In the genomic region with DNA sequence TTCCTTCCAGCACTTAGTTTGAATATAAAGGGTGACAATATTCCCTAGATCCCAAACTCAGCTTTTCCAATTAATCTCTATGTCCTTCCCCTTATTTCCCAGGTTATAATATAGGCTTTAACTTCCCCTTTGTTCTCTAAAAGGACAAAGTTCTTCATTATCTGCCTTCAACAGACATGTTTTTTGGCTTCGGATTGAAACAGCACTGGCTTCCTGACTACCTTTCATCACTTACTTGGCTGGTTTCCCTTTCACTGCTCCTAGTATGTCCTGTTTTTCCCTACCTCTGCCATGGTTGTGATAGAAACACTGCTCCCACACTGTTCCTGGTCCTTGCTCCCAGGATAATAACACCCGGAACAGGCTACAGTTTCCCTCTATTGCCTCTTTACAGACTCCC, we compare ENCODE assay signal across 23 mouse cellular contexts. TPM values are rescaled to one million over a fixed set of nuclear protein-coding genes. Genes with fewer than 3 reads are reported as not detected.
DNase-seq lines count a peak whose midpoint lies in the region; ATAC-seq and TF ChIP-seq lines count a peak whose summit lies in the region.
"Had no signal": no experiment of that assay in that cellular context is flagged by ENCODE, and none has a peak within 500 bp of the region (broad histone marks: within the 10 kb centered on the region; RNA-seq: fewer than 3 reads in every experiment).

No protein-coding gene starts in this region.

- H3K4me3 ChIP-seq in heart, adult 2 months = no peak overlapping the region
- no peak overlapping the region for H3K4me3 ChIP-seq in heart, postnatal 0 days (ENCODE audit: low read depth, low read length)
- no peak overlapping the region for H3K4me3 ChIP-seq in heart, embryonic 10.5 days
- H3K4me3 ChIP-seq: embryonic facial prominence, embryonic 10.5 days; forebrain, embryonic 13.5 days; hindbrain, embryonic 10.5 days had no signal

- no peaks in the 10 kb centered on the region for H3K36me3 ChIP-seq in heart, adult 2 months (ENCODE audit: control insufficient read depth, insufficient read depth, low read length)
- H3K36me3 ChIP-seq in heart, postnatal 0 days (replicated peaks; ENCODE audit: control insufficient read depth, insufficient read depth, low read length) = no peaks in the 10 kb centered on the region
- H3K36me3 ChIP-seq in heart, embryonic 10.5 days = no peaks in the 10 kb centered on the region
- H3K36me3 ChIP-seq: embryonic facial prominence, embryonic 10.5 days; G1E; hindbrain, embryonic 10.5 days had no signal

- H3K79me2 ChIP-seq in heart, adult 2 months (replicated peaks; ENCODE audit: control insufficient read depth, insufficient read depth, low read length) = no peaks in the 10 kb centered on the region

- H3K4me1 ChIP-seq in heart, adult 2 months (ENCODE audit: control insufficient read depth, insufficient read depth, low read length) = no peaks in the 10 kb centered on the region
- H3K4me1 ChIP-seq in heart, postnatal 0 days (ENCODE audit: control insufficient read depth, insufficient read depth) = no peaks in the 10 kb centered on the region
- H3K4me1 ChIP-seq in heart, embryonic 10.5 days = no peaks in the 10 kb centered on the region
- H3K4me1 ChIP-seq: embryonic facial prominence, embryonic 10.5 days; forebrain, embryonic 13.5 days; hindbrain, embryonic 10.5 days had no signal

- no peak overlapping the region for H3K9ac ChIP-seq in heart, adult 2 months (ENCODE audit: low read depth, low read length)
- no peak overlapping the region for H3K9ac ChIP-seq in heart, postnatal 0 days (replicated peaks; ENCODE audit: low read depth, low read length)
- H3K9ac ChIP-seq: forebrain, embryonic 13.5 days; forebrain, postnatal 0 days; hindbrain, embryonic 14.5 days had no signal

- no peak overlapping the region for H3K27ac ChIP-seq in heart, adult 2 months
- no peak overlapping the region for H3K27ac ChIP-seq in heart, postnatal 0 days (ENCODE audit: low read depth)
- no peak overlapping the region for H3K27ac ChIP-seq in heart, embryonic 10.5 days
- H3K27ac ChIP-seq: embryonic facial prominence, embryonic 10.5 days; forebrain, embryonic 13.5 days; hindbrain, embryonic 10.5 days; hindbrain, embryonic 14.5 days had no signal

- no peak overlapping the region for H3K4me2 ChIP-seq in heart, postnatal 0 days (ENCODE audit: low read depth, low read length)
- H3K4me2 ChIP-seq: forebrain, embryonic 13.5 days; hindbrain, embryonic 14.5 days had no signal

- TF ChIP-seq EP300 in heart, adult 2 months (IDR thresholded peaks at IDR 0.05; ENCODE audit: insufficient read depth, low read depth, low read length) = no peak
- TF ChIP-seq EP300 in heart, postnatal 0 days (IDR thresholded peaks at IDR 0.05; ENCODE audit: low read depth) = no peak

- intact Hi-C loops in heart, adult 2 months (cut with DNase I) = no loop called here

- peak; percentile 87 for DNase-seq in heart, adult 11 months
- no peak for DNase-seq in heart, adult 2 months
- DNase-seq in heart, postnatal 0 days (ENCODE audit: low spot score) = peak; percentile 24
- no peak for DNase-seq in heart, embryonic 10.5 days (ENCODE audit: low spot score)
- DNase-seq in layer of hippocampus, adult 8-10 months (ENCODE audit: low spot score in 2 of 2) = no peak
- no peak for DNase-seq in urinary bladder, postnatal 10 days (ENCODE audit: low spot score)
- DNase-seq: adrenal gland, postnatal 14 days; B cell, adult 2 months; cerebellum, adult 18-20 months; cerebellum, adult 9-11 months; cerebellum, postnatal 36 days; forebrain, postnatal 0 days; gastrocnemius, postnatal 14 days; kidney, adult 18-20 months had no signal

- no peaks in the 10 kb centered on the region for H3K9me3 ChIP-seq in heart, postnatal 0 days (replicated peaks; ENCODE audit: control insufficient read depth, low read length)
- H3K9me3 ChIP-seq in heart, embryonic 10.5 days = no peaks in the 10 kb centered on the region
- H3K9me3 ChIP-seq: embryonic facial prominence, embryonic 10.5 days; forebrain, embryonic 13.5 days; G1E; hindbrain, embryonic 10.5 days had no signal

- no peak for TF ChIP-seq POLR2A in heart, adult 2 months (IDR thresholded peaks at IDR 0.05; ENCODE audit: insufficient read depth, low read depth, low read length)

- no peak; the same call in 1 of the 2 replicates for ATAC-seq in heart, postnatal 0 days (ENCODE audit: insufficient read depth, low read depth)
- 0 out of 2 replicates have a peak, but pooled peaks have one; percentile 13 for ATAC-seq in common myeloid progenitor, adult 5-6 weeks (replicated peaks; ENCODE audit: low read depth, poor library complexity, severe bottlenecking)
- ATAC-seq: activated CD4-positive, CD25-positive, alpha-beta regulatory T cell, adult 4 months; CD4-positive, CD25-positive, alpha-beta regulatory T cell, adult 4 months; forebrain, embryonic 13.5 days; forebrain, postnatal 0 days; Patski had no signal

- WGBS in heart, adult 2 months = 27% methylated on average over 2 of the region's 2 CpGs
- 44% methylated on average over 2 of the region's 2 CpGs for WGBS in heart, postnatal 0 days
- WGBS in heart, embryonic 10.5 days = 53% methylated on average over 2 of the region's 2 CpGs

- no peak for TF ChIP-seq CTCF in heart, adult 2 months (IDR thresholded peaks at IDR 0.05)
- no peak for TF ChIP-seq CTCF in heart, postnatal 0 days (IDR thresholded peaks at IDR 0.05; ENCODE audit: low read depth)

- H3K27me3 ChIP-seq in heart, adult 2 months (ENCODE audit: control insufficient read depth, insufficient read depth, low read length) = no peaks in the 10 kb centered on the region
- H3K27me3 ChIP-seq in heart, postnatal 0 days (ENCODE audit: control insufficient read depth, insufficient read depth, low read length) = no peaks in the 10 kb centered on the region
- H3K27me3 ChIP-seq in heart, embryonic 10.5 days (ENCODE audit: insufficient read depth, poor library complexity, severe bottlenecking) = no peaks in the 10 kb centered on the region
- H3K27me3 ChIP-seq: forebrain, embryonic 13.5 days had no signal

RNA-seq across cellular contexts. Expression of gene Wdr44, which starts 15.3 kb away (rescaled TPM):
- 1 to 10 TPM; 9.1 to 9.3 TPM for total RNA-seq in heart, adult 2 months (2021)
- polyA plus RNA-seq in heart, adult 2 months (2012; rRNA removed) = 2.1 and 2.7 TPM in 2 replicates
- total RNA-seq in heart, postnatal 0 days (2014; rRNA removed; ENCODE audit: low replicate concordance) = 6.0 and 9.1 TPM in 2 replicates
- polyA plus RNA-seq in heart, postnatal 0 days (2015; fragmentation: Nextera tagmentation; extraction: Ambion mirVana) = 9.5 and 9.9 TPM in 2 replicates
- polyA plus RNA-seq in heart, embryonic 10.5 days (2016; fragmentation: Nextera tagmentation; extraction: Ambion mirVana) = 5.7 and 6.3 TPM in 2 replicates
- 8.8 and 14.3 TPM in 2 replicates for total RNA-seq in common myeloid progenitor, adult 5-6 weeks (2017)
- 10 to 100 TPM; 22.1 to 24.0 (median 23.4) TPM for total RNA-seq in layer of hippocampus, adult 8-10 months (2022)

Comparison
In these comparisons a context has a peak if more than half of its experiments do, and no peak if none do; other contexts are left out.
1. DNase-seq: peak in heart, adult 11 months (single experiment) and heart, postnatal 0 days (single experiment); none in heart, adult 2 months (0 of 2), heart, embryonic 10.5 days (single experiment), layer of hippocampus, adult 8-10 months (0 of 2) and urinary bladder, postnatal 10 days (single experiment).